Mouse (Mus musculus) MEL (cell line): ENCODE data around the gene Il4i1. TPM values are rescaled to one million over a fixed set of nuclear protein-coding genes. Genes with fewer than 3 reads are reported as not detected.

Experiments
- DNase-seq: peaks from one replicate; pipeline ENCODE4 v3.0.0; 2011; ENCODE audit warnings: low read depth, low spot score
- H3K27ac ChIP-seq: 2 replicates; pipeline ENCODE4 v1.5.1; 2012; ENCODE audit warnings: low read depth, mild to moderate bottlenecking, control low read depth, low read length, moderate library complexity; ENCODE audit not compliant: control insufficient read depth
- H3K27me3 ChIP-seq, 2 experiments: fragments of 150-350 bp in 1 of 2; sonication (generic) in 1 of 2; 2 replicates each; pipeline ENCODE4 v1.6.1; 2012; ENCODE audit warnings: low read length in 2 of 2, mild to moderate bottlenecking in 2 of 2, improper control_type of control experiment in 1 of 2, moderate library complexity in 1 of 2; ENCODE audit not compliant: insufficient read depth in 2 of 2, control insufficient read depth in 1 of 2
- H3K36me3 ChIP-seq, 2 experiments: 2 replicates each; pipeline ENCODE4 v1.6.1; 2012 to 2014; ENCODE audit warnings: low read length in 2 of 2, improper control_type of control experiment in 1 of 2, inconsistent platforms in 1 of 2, mild to moderate bottlenecking in 1 of 2; ENCODE audit not compliant: insufficient read depth in 2 of 2, control insufficient read depth in 1 of 2
- H3K4me1 ChIP-seq, 2 experiments: fragments of 150-350 bp in 1 of 2; sonication (generic) in 1 of 2; 2 replicates each; pipeline ENCODE4 v1.6.1; 2012; ENCODE audit warnings: low read length in 2 of 2, improper control_type of control experiment in 1 of 2, mild to moderate bottlenecking in 1 of 2; ENCODE audit not compliant: insufficient read depth in 2 of 2, control insufficient read depth in 1 of 2
- H3K4me3 ChIP-seq, 2 experiments: fragments of 150-350 bp in 1 of 2; sonication (generic) in 1 of 2; 2 replicates each; pipeline ENCODE4 v1.5.1; 2012; ENCODE audit warnings: low read depth in 2 of 2, low read length in 2 of 2, mild to moderate bottlenecking in 2 of 2, moderate library complexity in 2 of 2, control low read depth in 1 of 2, improper control_type of control experiment in 1 of 2; ENCODE audit not compliant: control insufficient read depth in 1 of 2, insufficient read depth in 1 of 2
- H3K79me2 ChIP-seq: 2 replicates; pipeline ENCODE4 v1.6.1; 2012; ENCODE audit warnings: mild to moderate bottlenecking, low read length, moderate library complexity; ENCODE audit not compliant: control insufficient read depth, poor library complexity, insufficient read depth
- H3K9ac ChIP-seq: 2 replicates; pipeline ENCODE4 v1.6.1; 2012; ENCODE audit warnings: low read depth, mild to moderate bottlenecking, control low read depth, low read length, moderate library complexity; ENCODE audit not compliant: control insufficient read depth, poor library complexity, severe bottlenecking
- H3K9me3 ChIP-seq: fragments of 150-350 bp; sonication (generic); replicated peaks from 2 replicates; pipeline ENCODE4 v1.6.1; 2012; ENCODE audit warnings: mild to moderate bottlenecking, low read length, improper control_type of control experiment, moderate library complexity; ENCODE audit not compliant: insufficient read depth
- BHLHE40 ChIP-seq: IDR thresholded peaks from 2 replicates; pipeline ENCODE4 v1.6.1; 2012; ENCODE audit warnings: low read depth, mild to moderate bottlenecking, inconsistent platforms, low read length, improper control_type of control experiment, borderline replicate concordance
- MAX ChIP-seq: IDR thresholded peaks from 2 replicates; pipeline ENCODE4 v1.6.1; 2011; ENCODE audit warnings: low read length, improper control_type of control experiment
- MEF2A ChIP-seq: IDR thresholded peaks from 2 replicates; pipeline ENCODE4 v1.6.1; 2014; ENCODE audit warnings: low read depth, mild to moderate bottlenecking, inconsistent platforms, low read length, improper control_type of control experiment; ENCODE audit not compliant: poor library complexity, insufficient replicate concordance, severe bottlenecking; ENCODE audit errors: extremely low read depth
- NELFE ChIP-seq: IDR thresholded peaks from 2 replicates; pipeline ENCODE4 v1.6.1; 2011; ENCODE audit warnings: low read depth, low read length, improper control_type of control experiment
- NRF1 ChIP-seq: IDR thresholded peaks from 2 replicates; pipeline ENCODE4 v1.6.1; 2014; ENCODE audit warnings: low read depth, mild to moderate bottlenecking, inconsistent platforms, low read length, improper control_type of control experiment, moderate library complexity; ENCODE audit not compliant: poor library complexity, insufficient read depth, severe bottlenecking
- RCOR1 ChIP-seq: IDR thresholded peaks from 2 replicates; pipeline ENCODE4 v1.6.1; 2012; ENCODE audit warnings: low read depth, mild to moderate bottlenecking, inconsistent platforms, low read length, improper control_type of control experiment
- SMC3 ChIP-seq: IDR thresholded peaks from 2 replicates; pipeline ENCODE4 v1.6.1; 2011; ENCODE audit warnings: low read depth, low read length, improper control_type of control experiment
- TCF12 ChIP-seq: IDR thresholded peaks from 2 replicates; pipeline ENCODE4 v1.6.1; 2014; ENCODE audit warnings: low read depth, mild to moderate bottlenecking, inconsistent platforms, low read length, improper control_type of control experiment, moderate library complexity
- USF1 ChIP-seq: IDR thresholded peaks from 2 replicates; pipeline ENCODE4 v1.6.1; 2014; ENCODE audit warnings: low read depth, mild to moderate bottlenecking, inconsistent platforms, low read length, improper control_type of control experiment, moderate library complexity
- USF2 ChIP-seq, 2 experiments: IDR thresholded peaks; 2 replicates each; pipeline ENCODE4 v1.6.1; 2011 to 2012; ENCODE audit warnings: improper control_type of control experiment in 2 of 2, low read length in 2 of 2, borderline replicate concordance in 1 of 2, inconsistent platforms in 1 of 2, low read depth in 1 of 2, mild to moderate bottlenecking in 1 of 2; ENCODE audit not compliant: insufficient read depth in 1 of 2
- ZC3H11A ChIP-seq: IDR thresholded peaks from 2 replicates; pipeline ENCODE4 v1.6.1; 2012; ENCODE audit warnings: low read depth, mild to moderate bottlenecking, inconsistent platforms, low read length, improper control_type of control experiment
- ZMIZ1 ChIP-seq: IDR thresholded peaks from 2 replicates; pipeline ENCODE4 v1.6.1; 2012; ENCODE audit warnings: low read depth, mild to moderate bottlenecking, inconsistent platforms, low read length, improper control_type of control experiment, moderate library complexity
- polyA plus RNA-seq, 2 experiments: library from polyadenylated mRNA; stranded (reverse) in 1 of 2; unstranded in 1 of 2; fragments of >175 nt in 1 of 2; fragments of >200 nt in 1 of 2; gene quantifications; 2 replicates each; pipeline versions ENCODE4 v1.2.1 to v1.2.4; 2012; ENCODE audit warnings: low replicate concordance in 2 of 2, low read depth in 1 of 2; ENCODE audit not compliant: insufficient read length in 2 of 2, insufficient read depth in 1 of 2, missing spikeins in 1 of 2
- total RNA-seq: library from RNA; depleted of rRNA; stranded (reverse); fragments of 300-350 nt; gene quantifications from 2 replicates; pipeline ENCODE4 v1.2.3, GENCODE M21; 2012

Il4i1 gene
- total and polyA plus RNA-seq, 3 experiments: 0.54 to 0.73 TPM; not detected in 1

DNA sequence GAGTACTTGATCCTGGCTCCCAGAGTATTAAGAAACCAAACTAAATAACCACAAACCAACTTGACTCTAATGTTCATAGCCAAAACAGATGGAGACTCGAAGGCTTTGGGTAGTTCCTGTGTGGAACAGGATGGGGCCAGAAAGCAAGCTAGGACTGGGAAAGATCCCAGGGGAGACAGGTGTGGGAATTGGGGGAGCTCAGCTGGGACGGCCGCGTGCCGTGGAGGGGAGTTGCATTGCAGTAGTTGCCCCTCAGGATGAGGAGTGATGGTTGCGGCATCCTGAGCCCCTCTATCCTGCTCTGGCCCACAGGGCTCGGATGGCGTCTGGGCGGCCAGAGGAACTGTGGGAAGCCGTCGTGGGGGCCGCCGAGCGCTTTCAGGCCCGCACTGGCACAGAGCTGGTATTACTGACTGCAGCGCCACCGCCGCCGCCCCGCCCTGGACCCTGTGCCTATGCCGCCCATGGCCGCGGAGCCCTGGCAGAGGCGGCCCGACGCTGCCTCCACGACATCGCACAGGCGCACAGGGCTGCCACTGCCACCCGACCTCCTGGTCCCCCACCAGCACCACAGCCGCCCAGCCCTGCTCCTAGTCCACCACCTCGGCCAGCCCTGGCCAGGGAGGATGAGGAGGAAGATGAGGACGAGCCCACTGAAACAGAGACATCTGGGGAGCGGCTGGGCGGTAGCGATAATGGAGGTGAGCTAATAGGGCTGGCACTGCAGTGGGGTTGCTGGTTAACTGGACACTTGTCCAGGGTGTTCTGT, 36.3 kb downstream of the Il4i1 start:
- H3K4me1 ChIP-seq: peaks cover 5 to 29% of the 10 kb centered on the region in 2 experiments

DNA sequence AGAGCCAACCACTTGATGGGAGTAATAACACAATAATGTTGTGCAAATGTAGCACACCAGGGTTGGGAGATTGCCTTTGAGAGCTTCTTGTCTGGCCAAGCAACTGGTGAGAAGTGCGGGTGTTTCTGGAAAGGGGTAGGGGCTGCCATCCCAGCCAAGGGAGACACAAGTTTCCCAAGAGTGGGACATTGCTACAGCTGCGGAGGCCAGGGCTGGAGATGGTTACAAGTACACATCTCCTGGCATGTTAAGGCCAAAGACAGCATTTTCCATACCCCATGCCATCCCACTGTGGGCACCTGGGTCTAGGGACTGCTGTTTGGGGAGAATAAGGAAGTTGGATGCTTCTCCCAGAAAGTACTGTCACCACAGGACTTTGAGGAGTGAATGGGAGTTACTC, 36.9 kb downstream of the Il4i1 start:
- no peak for DNase-seq
- TF ChIP-seq USF1: no peak
- TF ChIP-seq MAX: no peak
- TF ChIP-seq ZMIZ1: no peak
- no peak for TF ChIP-seq BHLHE40
- TF ChIP-seq RCOR1: no peak
- no peak for TF ChIP-seq ZC3H11A
- TF ChIP-seq, all 39 proteins: peak for 0
- Histone ChIP-seq H3K9ac (no peak overlapping the region), H3K36me3 (peaks cover 0 to 20% of the 10 kb centered on the region in 2 experiments; a peak in 2 of 4 replicates), H3K27ac (no peak overlapping the region), H3K9me3 (no peaks in the 10 kb centered on the region), H3K79me2 (peaks cover 29% of the 10 kb centered on the region), H3K4me1 (peaks cover 5 to 27% of the 10 kb centered on the region in 2 experiments), H3K4me3 (no peak overlapping the region), H3K27me3 (no peaks in the 10 kb centered on the region)

More for the DNA sequence above, 36.3 kb downstream of the Il4i1 start:
- Histone ChIP-seq H3K36me3 (peaks cover 0 to 20% of the 10 kb centered on the region in 2 experiments; a peak in 2 of 4 replicates), H3K79me2 (peaks cover 30% of the 10 kb centered on the region), H3K9ac (no peak overlapping the region), H3K4me3 (no peak overlapping the region), H3K27ac (no peak overlapping the region), H3K9me3 (no peaks in the 10 kb centered on the region), H3K27me3 (no peaks in the 10 kb centered on the region)
- TF ChIP-seq USF2 (IDR thresholded peaks at IDR 0.05; ENCODE audit: borderline replicate concordance in 1 of 2, insufficient read depth in 1 of 2, low read depth in 1 of 2, low read length in 2 of 2): no peak
- TF ChIP-seq MEF2A: no peak
- no peak for TF ChIP-seq NRF1
- TF ChIP-seq SMC3: no peak
- no peak for TF ChIP-seq TCF12
- no peak for TF ChIP-seq NELFE
- TF ChIP-seq USF1: no peak
- DNase-seq: no peak
